Mouse (Mus musculus): ENCODE measurements at regions not wholly inside any gene's neighbourhood (a gene's known extent, or its start where the extent isn't known, plus 50 kb on each side); places are given as distances from the start of the nearest gene placed in this dataset.

GRCm38 (mm10) chr7:40697551-40697950 is 200.6 kb upstream of the Vstm2b start:
- TF ChIP-seq CTCF (IDR thresholded peaks at IDR 0.05; ENCODE audit: extremely low read depth, insufficient read length, insufficient replicate concordance, low read depth, low read length) (no peak), POLR2A (IDR thresholded peaks at IDR 0.05; ENCODE audit: low read depth, low read length) (no peak)

All from small intestine, adult 2 months (tissue).